Mouse (Mus musculus) ES-E14 (cell line): ENCODE results near the gene Gabbr2.

Source experiments
- CHD2 ChIP-seq: IDR thresholded peaks from 2 replicates; pipeline ENCODE4 v1.6.1; 2014; ENCODE audit warnings: mild to moderate bottlenecking, low read depth, low read length, inconsistent platforms
- HCFC1 ChIP-seq: IDR thresholded peaks from 2 replicates; pipeline ENCODE4 v1.6.1; 2012; ENCODE audit warnings: low read length, inconsistent platforms, borderline replicate concordance; ENCODE audit not compliant: insufficient read depth
- MAFK ChIP-seq: IDR thresholded peaks from 2 replicates; pipeline ENCODE4 v1.6.1; 2014; ENCODE audit warnings: mild to moderate bottlenecking, low read depth, low read length, inconsistent platforms; ENCODE audit not compliant: insufficient read depth
- ZC3H11A ChIP-seq: IDR thresholded peaks from 2 replicates; pipeline ENCODE4 v1.6.1; 2012; ENCODE audit warnings: low read depth, mild to moderate bottlenecking, inconsistent platforms, low read length, borderline replicate concordance
- ZNF384 ChIP-seq: IDR thresholded peaks from 2 replicates; pipeline ENCODE4 v1.6.1; 2012; ENCODE audit warnings: low read depth, low read length, inconsistent platforms

- TF ChIP-seq MAFK (no peak), ZC3H11A (no peak), ZNF384 (no peak), CHD2 (no peak), HCFC1 (no peak)
Observed at GRCm38 (mm10) chr4:46742601-46743000, 249.1 kb downstream of the Gabbr2 start.
